Mouse (Mus musculus): ENCODE results near the gene Ptchd4. TPM values are rescaled to one million over a fixed set of nuclear protein-coding genes. Genes with fewer than 3 reads are reported as not detected.

Ptchd4 gene
- total RNA-seq, 2 experiments from 2014 or later = not detected

DNA sequence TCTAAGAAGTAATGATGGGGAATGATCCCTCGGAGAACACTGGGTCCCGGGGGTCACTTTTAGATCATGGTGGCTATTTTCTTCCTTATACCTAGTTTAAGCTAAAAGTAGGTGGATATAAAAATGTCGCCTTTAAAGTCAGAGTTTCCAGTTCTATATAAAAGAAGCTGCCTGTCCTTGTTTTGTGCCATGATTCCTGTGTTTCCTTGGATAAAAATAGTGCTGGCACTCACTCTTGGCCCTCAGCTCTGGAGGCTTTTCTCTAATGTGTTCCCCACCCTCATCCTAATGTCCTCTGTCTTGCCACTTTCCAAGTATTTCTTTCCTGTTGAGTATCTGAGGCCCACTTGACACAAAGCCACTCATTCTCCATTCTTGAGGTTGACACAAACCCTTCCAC is 79.6 kb downstream of the Ptchd4 start:
- no peak for ATAC-seq (replicated peaks; ENCODE audit: low FRiP score, poor library complexity, severe bottlenecking)

DNA sequence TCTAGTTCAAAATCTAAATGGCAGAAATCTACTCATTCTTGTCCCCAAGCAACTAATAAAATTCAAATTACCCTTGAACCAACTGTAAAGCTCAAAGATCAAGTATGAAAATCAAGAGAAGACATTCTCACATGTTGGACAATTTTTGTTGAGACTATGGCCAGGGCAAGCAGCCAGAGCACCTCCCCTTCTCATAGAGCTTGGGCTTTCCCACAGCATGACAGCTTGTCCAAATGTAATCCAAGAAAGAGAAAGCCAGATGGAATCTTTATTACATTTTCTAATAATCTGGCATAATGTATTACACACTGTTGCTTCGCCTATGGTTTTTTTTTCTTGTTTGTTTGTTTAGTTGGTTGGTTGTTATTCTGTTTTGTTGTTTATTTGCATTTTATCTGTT is 102.7 kb downstream of the Ptchd4 start:
- no peak for ATAC-seq (replicated peaks; ENCODE audit: low FRiP score, poor library complexity, severe bottlenecking)

DNA sequence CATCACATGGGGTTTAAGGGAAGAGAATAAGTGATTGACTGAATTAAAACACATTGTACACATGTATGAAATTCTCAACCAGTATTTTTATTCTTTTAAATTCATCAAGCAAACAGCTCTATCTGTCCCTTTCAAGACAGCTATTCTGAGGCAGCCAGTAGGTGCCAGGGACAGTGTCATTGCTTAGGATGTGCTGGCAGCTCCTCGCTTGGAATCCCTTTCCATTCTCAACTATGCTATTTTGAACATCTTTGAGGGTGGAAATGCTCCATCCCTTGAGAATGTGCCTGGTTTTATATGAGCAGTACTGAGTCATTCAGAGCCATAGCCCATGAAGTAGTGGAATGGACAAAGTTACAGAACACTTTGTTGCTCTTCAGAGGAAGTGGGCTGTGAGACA is 112.2 kb downstream of the Ptchd4 start:
- no peak for ATAC-seq (replicated peaks; ENCODE audit: low FRiP score, poor library complexity, severe bottlenecking)

DNA sequence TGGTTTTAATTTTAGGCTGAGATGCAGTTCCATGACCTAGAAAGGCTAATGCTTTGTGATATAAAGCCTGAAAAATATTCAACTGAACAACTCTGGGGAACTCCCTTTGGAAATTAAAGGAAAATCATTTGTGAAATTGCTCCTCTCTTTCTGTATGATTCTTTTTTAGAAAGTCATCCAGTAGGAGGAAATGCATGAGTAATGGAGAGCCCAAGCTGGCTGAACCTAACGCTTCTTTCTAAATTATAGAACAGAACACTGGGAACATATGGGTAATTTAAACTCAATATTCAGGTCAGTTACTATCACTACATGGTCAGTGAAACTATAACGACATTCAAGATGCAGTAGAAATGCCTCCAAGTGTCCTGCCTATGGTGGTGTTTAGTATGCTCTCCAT is 114.6 kb downstream of the Ptchd4 start:
- no peak for ATAC-seq (replicated peaks; ENCODE audit: low FRiP score, poor library complexity, severe bottlenecking)

DNA sequence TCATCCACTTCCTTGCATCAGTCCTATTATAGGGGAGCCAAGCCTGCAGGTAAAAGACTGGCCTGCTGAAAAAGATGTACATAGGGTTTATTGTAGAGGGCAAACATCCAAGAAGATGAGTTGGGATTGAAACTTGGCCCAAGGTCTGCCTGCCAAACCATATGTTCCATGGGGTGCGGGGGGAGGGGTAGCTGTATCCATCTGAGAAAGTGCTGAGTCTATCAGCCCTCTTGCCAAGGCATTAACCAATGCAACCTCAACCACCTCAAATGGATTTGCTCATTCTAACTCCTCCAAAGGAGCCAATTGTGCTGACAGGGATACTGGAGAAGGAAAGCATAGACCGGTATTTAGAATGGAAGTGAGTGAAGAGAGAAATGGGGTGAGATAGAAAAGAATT is 136.5 kb downstream of the Ptchd4 start:
- ATAC-seq (replicated peaks; ENCODE audit: low FRiP score, poor library complexity, severe bottlenecking) = no peak

DNA sequence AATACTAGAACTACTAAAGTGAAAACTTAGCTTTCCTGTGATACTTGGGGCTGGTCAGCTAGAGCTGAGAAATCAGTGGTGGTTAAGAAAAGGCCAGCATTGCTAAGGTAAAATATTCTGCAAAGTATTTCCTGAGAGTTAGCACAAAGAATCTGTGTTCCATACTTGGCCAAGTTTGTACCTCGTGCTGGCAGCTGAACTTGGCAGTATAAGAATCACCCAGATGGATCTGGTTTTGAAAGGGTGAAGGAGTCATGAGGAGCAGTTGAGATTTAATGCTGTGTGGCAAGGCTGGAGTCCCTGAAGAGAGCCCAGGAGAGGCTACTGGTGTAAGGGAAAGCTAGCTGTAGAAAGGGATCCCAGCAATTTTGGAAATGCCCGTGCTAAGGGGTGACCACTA is 140.7 kb downstream of the Ptchd4 start:
- no peak for ATAC-seq (replicated peaks; ENCODE audit: low FRiP score, poor library complexity, severe bottlenecking)

DNA sequence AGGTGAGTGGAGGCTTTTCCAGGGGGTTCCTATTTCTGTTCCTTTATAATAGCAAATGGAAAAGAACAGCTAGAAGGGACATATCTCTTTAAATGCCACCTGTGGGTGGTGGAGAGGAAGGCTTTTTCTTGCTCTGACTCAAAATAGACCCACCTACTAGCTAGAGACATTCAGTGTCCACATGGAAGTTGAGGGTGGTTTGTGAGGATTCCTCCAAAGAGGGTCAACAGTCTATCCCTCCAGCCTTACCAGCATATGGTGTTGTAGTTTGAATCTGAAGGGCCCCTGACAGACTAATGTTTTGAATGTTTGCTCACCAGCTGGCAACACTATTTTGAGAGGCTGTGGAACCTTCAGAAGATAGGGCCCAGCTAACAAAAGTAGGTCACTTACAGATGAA is 147.0 kb downstream of the Ptchd4 start:
- no peak for ATAC-seq (replicated peaks; ENCODE audit: low FRiP score, poor library complexity, severe bottlenecking)

DNA sequence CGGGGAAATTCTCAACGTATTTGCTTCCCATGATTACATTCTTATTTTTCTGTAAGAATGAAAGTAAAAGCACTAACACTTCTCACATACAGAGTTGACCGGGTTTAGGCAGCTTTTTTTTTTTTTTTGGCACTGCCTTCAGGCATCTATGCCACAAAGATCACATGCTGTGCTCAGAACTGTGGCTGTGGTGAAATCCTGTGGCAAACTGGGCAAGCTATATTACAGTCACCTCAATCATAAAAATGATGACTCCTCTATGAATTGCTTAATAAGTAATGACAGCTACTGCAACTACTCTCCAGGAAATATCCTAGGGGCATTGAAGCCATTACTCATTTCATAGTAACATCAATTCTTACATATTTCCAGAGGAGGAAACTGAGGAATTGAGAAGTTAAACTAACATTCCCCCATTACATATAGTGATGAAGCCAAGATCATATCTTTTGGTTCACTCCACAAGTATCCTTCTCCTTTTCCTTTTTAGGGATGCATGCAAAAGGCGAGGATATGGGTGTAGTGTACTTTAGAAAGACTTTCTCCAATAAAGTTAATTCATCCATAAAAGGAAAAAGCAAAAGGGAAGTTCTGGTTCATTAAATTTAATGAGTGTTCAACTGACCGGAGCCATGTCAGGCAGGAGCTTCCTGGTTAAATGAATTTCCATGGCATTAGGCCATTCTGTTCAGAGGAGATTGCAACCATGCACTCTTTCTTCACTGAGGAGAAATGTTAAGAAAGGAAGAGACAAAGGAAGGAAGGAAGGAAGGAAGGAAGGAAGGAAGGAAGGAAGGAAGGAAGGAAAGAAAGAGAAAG is 164.6 kb downstream of the Ptchd4 start:
- ATAC-seq (replicated peaks; ENCODE audit: low FRiP score, poor library complexity, severe bottlenecking) = no peak

DNA sequence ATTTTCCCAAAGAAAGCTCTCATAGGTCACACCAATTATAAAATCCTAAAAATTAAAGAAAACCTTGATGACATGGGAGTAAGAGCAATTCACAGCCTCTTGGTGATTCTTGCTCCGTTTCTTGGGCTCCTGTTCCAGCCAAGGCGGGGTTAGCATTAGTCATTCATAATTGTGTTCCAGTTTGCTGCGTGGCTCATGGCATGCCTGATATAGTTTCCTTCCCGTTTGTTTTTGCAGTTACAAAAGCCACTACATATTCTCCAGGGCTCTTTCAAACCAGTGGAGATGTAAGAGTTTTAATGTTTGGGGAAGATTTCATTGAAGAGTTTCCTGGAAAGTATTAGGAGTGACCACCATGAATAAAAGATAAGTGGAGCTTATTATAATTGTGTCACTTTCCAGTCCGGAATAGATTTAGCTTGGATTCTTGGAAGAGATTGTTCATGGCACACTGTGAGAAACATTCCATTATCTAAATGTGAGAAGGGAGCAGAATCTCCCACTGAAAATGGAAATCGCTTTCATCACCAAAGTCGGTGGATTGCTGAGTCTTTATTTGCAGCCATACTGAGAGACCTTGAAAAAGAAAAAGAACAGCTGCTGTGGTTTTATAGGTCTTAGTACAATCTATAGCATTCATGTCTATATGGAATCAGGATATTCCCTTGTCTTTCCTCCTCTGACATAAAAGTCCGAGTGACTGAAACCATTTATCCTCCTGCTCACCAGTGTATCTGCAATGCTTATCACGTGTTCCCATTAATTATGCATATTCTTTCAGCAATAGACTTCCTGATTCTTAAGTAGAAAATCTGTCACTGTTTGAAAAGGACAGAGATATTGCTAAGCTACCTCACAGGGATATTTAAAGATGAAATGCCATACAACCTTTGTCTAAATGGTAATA is 193.9 kb downstream of the Ptchd4 start:
- no peak for ATAC-seq (replicated peaks; ENCODE audit: low FRiP score, poor library complexity, severe bottlenecking)

DNA sequence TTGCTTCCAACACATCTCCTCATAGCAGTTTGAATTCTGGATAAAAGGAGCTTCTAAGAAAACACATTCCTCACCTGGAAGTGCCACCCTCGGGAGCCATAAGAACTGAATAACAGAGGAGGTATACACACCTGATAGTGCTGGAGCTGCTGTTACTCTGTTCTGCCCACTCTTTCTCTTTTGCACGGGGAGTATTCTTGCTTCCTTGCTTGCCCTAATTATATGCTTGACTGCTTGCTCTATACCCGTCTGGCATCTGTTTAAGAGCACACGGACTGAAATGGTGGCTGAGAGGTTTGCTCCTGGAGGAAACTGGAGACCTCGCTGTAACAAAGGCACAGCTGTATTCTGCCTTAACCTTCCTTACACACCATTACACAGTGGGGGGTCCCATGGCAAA is 214.4 kb downstream of the Ptchd4 start:
- no peak for ATAC-seq (replicated peaks; ENCODE audit: low FRiP score, poor library complexity, severe bottlenecking)

DNA sequence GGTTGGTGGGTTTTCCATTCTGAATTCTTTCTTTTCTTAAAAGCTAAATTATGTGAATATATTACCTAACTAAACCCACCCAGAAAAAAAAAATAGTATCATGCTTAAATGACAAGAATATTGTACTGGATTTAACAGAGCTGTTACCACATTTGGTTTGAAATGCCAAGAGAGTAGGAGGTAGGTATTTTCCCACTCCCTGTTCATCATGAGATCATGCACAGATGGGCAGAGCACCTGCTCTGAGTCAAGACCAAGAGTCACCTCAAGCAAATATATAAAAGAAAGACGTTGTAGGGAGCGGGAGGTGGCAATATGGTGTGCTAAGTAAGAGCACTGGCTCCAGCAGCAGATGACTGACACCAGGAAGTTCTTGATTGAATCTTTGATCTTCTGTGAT is 233.8 kb downstream of the Ptchd4 start:
- ATAC-seq (replicated peaks; ENCODE audit: low FRiP score, poor library complexity, severe bottlenecking) = no peak

All from erythroblast, adult 5-6 weeks (primary cell).